Mouse (Mus musculus): ENCODE data around the gene Stx4a.
"Not testable (repeated sequence)": the region's sequence is repeated elsewhere in the genome, so short reads cannot be mapped to it uniquely, and the experiment has no call there.

Stx4a gene

GRCm38 (mm10) chr7:127880431-127880830 lies 56.3 kb downstream of the Stx4a start:
- no peak for TF ChIP-seq POU5F1 (IDR thresholded peaks at IDR 0.05; ENCODE audit: borderline replicate concordance, low read length)
- H3K4me3 ChIP-seq (replicated peaks; ENCODE audit: low read length) = no peak overlapping the region
- H3K9me3 ChIP-seq (ENCODE audit: low read length) = no peaks in the 10 kb centered on the region

GRCm38 (mm10) chr7:127885951-127886350 lies 61.9 kb downstream of the Stx4a start:
- H3K36me3 ChIP-seq (ENCODE audit: insufficient read depth, low read length) = peaks cover 100% of the 10 kb centered on the region
- peaks cover 87% of the 10 kb centered on the region for H3K4me1 ChIP-seq (replicated peaks; ENCODE audit: low read depth, low read length)
- TF ChIP-seq CTCF (conservative IDR thresholded peaks at IDR 0.05; ENCODE audit: low read length) (no peak), NANOG (IDR thresholded peaks at IDR 0.05; ENCODE audit: borderline replicate concordance, low read length) (no peak), POU5F1 (IDR thresholded peaks at IDR 0.05; ENCODE audit: borderline replicate concordance, low read length) (no peak)
- no peak overlapping the region for H3K4me3 ChIP-seq (replicated peaks; ENCODE audit: low read length)
- H3K27me3 ChIP-seq (ENCODE audit: insufficient read depth, low read length) = no peaks in the 10 kb centered on the region
- no peaks in the 10 kb centered on the region for H3K9me3 ChIP-seq (ENCODE audit: low read length)

More at GRCm38 (mm10) chr7:127880431-127880830, 56.3 kb downstream of the Stx4a start:
- H3K36me3 ChIP-seq (ENCODE audit: insufficient read depth, low read length) = peaks cover 80% of the 10 kb centered on the region
- no peaks in the 10 kb centered on the region for H3K27me3 ChIP-seq (ENCODE audit: insufficient read depth, low read length)
- peaks cover 81% of the 10 kb centered on the region for H3K4me1 ChIP-seq (replicated peaks; ENCODE audit: low read depth, low read length)

DNA sequence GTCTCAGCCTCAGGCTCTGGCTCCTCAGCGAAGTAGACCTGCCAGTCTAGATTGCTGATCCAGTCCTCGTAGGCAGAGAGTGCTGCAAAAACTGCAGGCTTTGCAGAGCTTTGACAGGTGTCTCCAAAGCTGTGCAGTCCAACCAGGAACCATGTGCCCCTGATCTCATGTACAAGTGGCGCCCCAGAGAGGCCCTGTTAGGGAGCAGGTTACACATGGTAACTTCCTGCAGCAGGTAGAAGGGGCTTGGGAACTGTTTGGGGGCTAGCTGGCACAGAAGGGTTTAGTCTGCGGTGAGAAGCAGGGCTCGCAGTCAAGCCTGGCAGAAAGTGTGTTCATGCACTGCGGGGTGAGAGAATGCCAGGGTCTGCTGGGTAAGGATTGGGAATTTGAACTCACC lies 62.5 kb downstream of the Stx4a start:
- TF ChIP-seq CTCF (conservative IDR thresholded peaks at IDR 0.05; ENCODE audit: low read length) (no peak), POU5F1 (IDR thresholded peaks at IDR 0.05; ENCODE audit: borderline replicate concordance, low read length) (no peak), NANOG (IDR thresholded peaks at IDR 0.05; ENCODE audit: borderline replicate concordance, low read length) (no peak)
- H3K4me3 ChIP-seq (replicated peaks; ENCODE audit: low read length) = no peak overlapping the region
- peaks cover 100% of the 10 kb centered on the region for H3K36me3 ChIP-seq (ENCODE audit: insufficient read depth, low read length)
- peaks cover 85% of the 10 kb centered on the region for H3K4me1 ChIP-seq (replicated peaks; ENCODE audit: low read depth, low read length)
- no peaks in the 10 kb centered on the region for H3K27me3 ChIP-seq (ENCODE audit: insufficient read depth, low read length)
- H3K9me3 ChIP-seq (ENCODE audit: low read length) = no peaks in the 10 kb centered on the region

DNA sequence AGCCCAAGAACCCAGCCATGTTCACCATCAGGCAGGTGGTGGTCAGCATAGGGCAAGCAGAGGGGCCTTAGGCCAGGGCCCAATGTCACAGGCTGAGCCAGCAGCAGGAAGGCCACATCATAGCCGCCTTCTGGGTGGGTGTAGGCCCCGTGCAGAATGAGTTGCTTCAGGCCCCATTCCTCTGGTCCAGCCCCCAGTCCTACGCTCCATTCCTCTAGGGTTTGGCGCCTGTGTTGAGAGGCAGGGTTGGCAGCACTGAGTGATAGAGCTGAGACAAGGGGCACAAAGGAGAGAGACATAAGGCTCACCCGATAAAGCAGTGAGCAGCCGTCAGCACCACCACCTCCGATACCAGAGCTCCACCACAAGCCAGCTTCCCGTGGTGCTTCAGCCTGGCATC lies 63.1 kb downstream of the Stx4a start:
- TF ChIP-seq CTCF (conservative IDR thresholded peaks at IDR 0.05; ENCODE audit: low read length) (no peak), NANOG (IDR thresholded peaks at IDR 0.05; ENCODE audit: borderline replicate concordance, low read length) (no peak), POU5F1 (IDR thresholded peaks at IDR 0.05; ENCODE audit: borderline replicate concordance, low read length) (no peak)
- Histone ChIP-seq H3K4me3 (replicated peaks; ENCODE audit: low read length) (no peak overlapping the region), H3K4me1 (replicated peaks; ENCODE audit: low read depth, low read length) (peaks cover 78% of the 10 kb centered on the region), H3K27me3 (ENCODE audit: insufficient read depth, low read length) (no peaks in the 10 kb centered on the region), H3K36me3 (ENCODE audit: insufficient read depth, low read length) (peaks cover 100% of the 10 kb centered on the region), H3K9me3 (ENCODE audit: low read length) (no peaks in the 10 kb centered on the region)

DNA sequence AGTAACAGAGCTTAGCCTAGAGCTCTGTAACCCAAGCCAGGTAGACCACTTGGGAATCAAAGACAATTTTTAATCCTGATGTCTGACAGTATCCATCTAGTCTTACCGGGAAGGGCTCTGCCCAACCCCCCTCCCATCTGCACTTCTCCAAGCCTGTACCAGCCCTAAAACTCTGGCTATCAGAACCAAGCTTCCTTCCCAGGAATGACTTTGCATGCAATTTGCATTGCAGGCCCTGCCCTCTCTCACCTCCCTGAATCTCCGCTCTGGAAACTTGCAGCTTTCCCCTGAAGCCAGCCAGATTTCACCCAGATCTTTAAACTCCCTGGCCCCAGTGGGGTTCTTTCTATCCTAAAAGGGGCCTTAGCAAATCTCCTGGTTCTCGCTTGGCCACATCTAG lies 63.7 kb downstream of the Stx4a start:
- Histone ChIP-seq H3K4me1 (replicated peaks; ENCODE audit: low read depth, low read length) (peaks cover 72% of the 10 kb centered on the region), H3K27me3 (ENCODE audit: insufficient read depth, low read length) (no peaks in the 10 kb centered on the region), H3K9me3 (ENCODE audit: low read length) (no peaks in the 10 kb centered on the region), H3K4me3 (replicated peaks; ENCODE audit: low read length) (no peak overlapping the region), H3K36me3 (ENCODE audit: insufficient read depth, low read length) (peaks cover 100% of the 10 kb centered on the region)
- TF ChIP-seq CTCF (conservative IDR thresholded peaks at IDR 0.05; ENCODE audit: low read length) (no peak), POU5F1 (IDR thresholded peaks at IDR 0.05; ENCODE audit: borderline replicate concordance, low read length) (no peak), NANOG (IDR thresholded peaks at IDR 0.05; ENCODE audit: borderline replicate concordance, low read length) (no peak)

GRCm38 (mm10) chr7:127888821-127889220 lies 64.7 kb downstream of the Stx4a start:
- H3K36me3 ChIP-seq (ENCODE audit: insufficient read depth, low read length) = peaks cover 100% of the 10 kb centered on the region
- TF ChIP-seq NANOG (IDR thresholded peaks at IDR 0.05; ENCODE audit: borderline replicate concordance, low read length) (no peak), CTCF (conservative IDR thresholded peaks at IDR 0.05; ENCODE audit: low read length) (no peak), POU5F1 (IDR thresholded peaks at IDR 0.05; ENCODE audit: borderline replicate concordance, low read length) (no peak)
- H3K9me3 ChIP-seq (ENCODE audit: low read length) = no peaks in the 10 kb centered on the region
- H3K4me3 ChIP-seq (replicated peaks; ENCODE audit: low read length) = no peak overlapping the region
- no peaks in the 10 kb centered on the region for H3K27me3 ChIP-seq (ENCODE audit: insufficient read depth, low read length)
- H3K4me1 ChIP-seq (replicated peaks; ENCODE audit: low read depth, low read length) = peaks cover 64% of the 10 kb centered on the region

- H3K36me3 ChIP-seq (ENCODE audit: insufficient read depth, low read length) = peaks cover 87% of the 10 kb centered on the region
- TF ChIP-seq CTCF (conservative IDR thresholded peaks at IDR 0.05; ENCODE audit: low read length) = no peak
- no peak for TF ChIP-seq NANOG (IDR thresholded peaks at IDR 0.05; ENCODE audit: borderline replicate concordance, low read length)
- TF ChIP-seq POU5F1 (IDR thresholded peaks at IDR 0.05; ENCODE audit: borderline replicate concordance, low read length) = no peak
- H3K4me3 ChIP-seq (replicated peaks; ENCODE audit: low read length) = no peak within 1 kb of the TSS
- H3K27me3 ChIP-seq (ENCODE audit: insufficient read depth, low read length) = no peaks in the 10 kb centered on the region
- no peaks in the 10 kb centered on the region for H3K9me3 ChIP-seq (ENCODE audit: low read length)
- peaks cover 62% of the 10 kb centered on the region for H3K4me1 ChIP-seq (replicated peaks; ENCODE audit: low read depth, low read length)
These were observed 66.7 kb downstream of the Stx4a start, which contains the start of gene Prss53 for GRCm38 (mm10) chr7:127890798-127891197. Gene Prss53, minus strand, starts transcription at chr7:127890970.

DNA sequence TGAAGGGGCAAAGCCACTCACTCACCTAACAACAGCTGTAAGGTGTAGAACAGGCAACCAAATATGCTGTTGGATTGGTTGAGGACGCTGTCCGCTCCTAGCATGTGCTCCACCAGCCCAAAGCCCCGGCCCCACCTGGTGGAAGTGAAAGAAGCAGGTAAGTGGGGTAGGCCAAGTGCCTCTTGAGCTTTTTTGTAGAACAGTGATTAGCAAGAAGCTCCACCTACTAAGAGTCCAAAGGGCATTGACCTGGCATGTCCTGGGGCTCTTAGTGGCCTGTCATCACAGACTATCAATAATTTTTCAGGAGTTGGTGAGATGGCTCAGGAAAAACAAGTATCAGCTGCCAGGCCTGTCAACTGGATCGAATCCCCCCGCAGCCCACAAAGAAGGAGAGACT lies 70.4 kb downstream of the Stx4a start:
- peak overlapping the region; percentile 92 for H3K4me3 ChIP-seq (replicated peaks; ENCODE audit: low read length)
- no peaks in the 10 kb centered on the region for H3K27me3 ChIP-seq (ENCODE audit: insufficient read depth, low read length)
- H3K36me3 ChIP-seq (ENCODE audit: insufficient read depth, low read length) = peaks cover 51% of the 10 kb centered on the region
- no peak for TF ChIP-seq CTCF (conservative IDR thresholded peaks at IDR 0.05; ENCODE audit: low read length)
- no peaks in the 10 kb centered on the region for H3K9me3 ChIP-seq (ENCODE audit: low read length)
- H3K4me1 ChIP-seq (replicated peaks; ENCODE audit: low read depth, low read length) = peaks cover 59% of the 10 kb centered on the region

DNA sequence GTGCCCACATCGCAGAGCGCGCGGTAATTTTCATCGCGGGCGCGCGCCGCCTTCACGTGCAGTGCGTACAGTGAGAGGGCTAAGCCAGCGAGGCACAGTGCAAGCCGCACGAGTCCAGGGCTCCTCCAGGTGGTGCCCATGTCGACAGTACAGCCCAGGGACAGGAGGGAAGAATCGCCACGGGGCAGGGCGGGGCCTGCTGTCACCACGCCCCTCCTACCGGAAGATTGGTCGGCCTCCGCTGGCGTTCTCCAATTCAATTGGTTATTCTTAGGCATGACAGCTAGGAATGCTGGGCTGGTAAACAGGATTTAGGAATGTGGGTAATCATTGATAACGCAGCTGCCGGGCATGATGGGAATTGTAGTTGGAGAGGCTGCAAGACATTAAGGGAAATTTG lies 71.3 kb downstream of the Stx4a start, which contains the start of the genes Gm21974 and Vkorc1:
Gene Gm21974, minus strand, starts transcription at position 13 of the 400 bp plus-strand sequence.
Gene Vkorc1, minus strand, starts transcription at position 176 of the 400 bp plus-strand sequence.
- H3K36me3 ChIP-seq (ENCODE audit: insufficient read depth, low read length) = peaks cover 41% of the 10 kb centered on the region
- peak within 1 kb of the TSS; percentile 92 for H3K4me3 ChIP-seq (replicated peaks; ENCODE audit: low read length)
- H3K4me1 ChIP-seq (replicated peaks; ENCODE audit: low read depth, low read length) = peaks cover 63% of the 10 kb centered on the region
- H3K27me3 ChIP-seq (ENCODE audit: insufficient read depth, low read length) = no peaks in the 10 kb centered on the region
- no peaks in the 10 kb centered on the region for H3K9me3 ChIP-seq (ENCODE audit: low read length)
- TF ChIP-seq POU5F1 (IDR thresholded peaks at IDR 0.05; ENCODE audit: borderline replicate concordance, low read length) = no peak
- no peak for TF ChIP-seq CTCF (conservative IDR thresholded peaks at IDR 0.05; ENCODE audit: low read length)
- peak; percentile 14; the same call in 1 of the 2 replicates for TF ChIP-seq NANOG (IDR thresholded peaks at IDR 0.05; ENCODE audit: borderline replicate concordance, low read length)

DNA sequence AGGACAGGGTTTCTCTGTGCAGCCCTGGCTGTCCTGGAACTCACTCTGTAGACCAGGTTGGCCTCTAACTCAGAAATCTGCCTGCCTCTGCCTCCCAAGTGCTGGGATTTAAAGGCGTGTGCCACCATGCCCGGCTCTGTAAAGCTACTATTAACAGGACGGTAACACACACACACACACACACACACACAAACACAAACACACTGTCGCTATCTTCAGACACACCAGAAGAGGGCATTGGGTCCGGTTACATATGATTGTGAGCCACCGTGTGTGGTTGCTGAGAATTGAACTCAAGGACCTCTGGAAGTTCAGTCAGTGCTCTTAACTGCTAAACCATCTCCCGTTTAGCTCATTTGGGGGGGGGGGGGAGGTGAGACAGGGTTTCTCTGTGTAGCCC lies 71.8 kb downstream of the Stx4a start:
- H3K27me3 ChIP-seq (ENCODE audit: insufficient read depth, low read length); H3K9me3 ChIP-seq (ENCODE audit: low read length): not testable (repeated sequence)
- Histone ChIP-seq H3K4me1 (replicated peaks; ENCODE audit: low read depth, low read length) (peaks cover 59% of the 10 kb centered on the region), H3K36me3 (ENCODE audit: insufficient read depth, low read length) (peaks cover 36% of the 10 kb centered on the region), H3K4me3 (replicated peaks; ENCODE audit: low read length) (peak overlapping the region; percentile 92)

All from E14TG2a.4 (cell line).